Mouse (Mus musculus) urinary bladder, adult 18-20 months (tissue): Measurements from ENCODE around the gene Defb7.

Experiments
- DNase-seq, 2 experiments: peaks; one replicate each; pipeline ENCODE4 v3.0.0; 2022; ENCODE audit warnings: low spot score in 2 of 2, mixed read lengths in 2 of 2

The Defb7 gene

DNA sequence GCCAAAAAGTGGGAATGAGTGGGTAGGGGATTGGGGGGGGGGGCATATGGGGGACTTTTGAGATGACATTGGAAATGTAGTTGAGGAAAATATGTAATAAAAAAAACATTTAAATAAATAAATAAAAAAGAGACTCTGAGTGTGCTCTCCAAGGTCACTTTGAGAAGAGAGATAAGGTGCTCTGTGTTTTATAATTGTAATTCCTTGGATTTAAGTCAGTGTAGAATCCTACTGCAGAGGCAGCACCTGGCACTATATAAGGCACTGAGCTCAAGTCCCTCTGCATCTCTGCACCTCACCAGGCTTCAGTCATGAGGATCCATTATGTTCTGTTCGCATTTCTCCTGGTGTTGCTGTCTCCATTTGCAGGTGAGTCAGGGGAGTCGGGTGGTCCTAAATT, at the start of gene Defb7:
Gene Defb7, plus strand, starts transcription at position 301 of the 400 bp plus-strand sequence.
- no peak for DNase-seq

DNA sequence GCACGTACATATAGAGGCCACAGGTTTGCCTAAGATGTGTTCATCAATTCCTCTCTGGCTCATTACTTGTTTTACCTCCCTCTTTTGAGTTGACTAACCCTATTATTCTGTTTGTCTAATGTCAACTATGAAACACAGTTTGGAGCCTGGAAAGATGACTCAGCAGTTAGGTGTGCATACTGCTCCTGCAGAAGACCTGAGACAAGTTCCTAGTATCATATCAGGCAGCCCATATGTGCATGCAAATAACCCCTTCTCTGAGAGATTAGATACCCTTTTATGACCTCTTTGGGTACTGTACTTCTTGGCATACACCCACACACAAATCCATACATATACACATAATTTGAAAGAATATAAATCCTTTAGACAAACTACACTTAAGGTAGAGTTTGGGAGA, 48.5 kb upstream of the Defb7 start:
- DNase-seq: no peak

DNA sequence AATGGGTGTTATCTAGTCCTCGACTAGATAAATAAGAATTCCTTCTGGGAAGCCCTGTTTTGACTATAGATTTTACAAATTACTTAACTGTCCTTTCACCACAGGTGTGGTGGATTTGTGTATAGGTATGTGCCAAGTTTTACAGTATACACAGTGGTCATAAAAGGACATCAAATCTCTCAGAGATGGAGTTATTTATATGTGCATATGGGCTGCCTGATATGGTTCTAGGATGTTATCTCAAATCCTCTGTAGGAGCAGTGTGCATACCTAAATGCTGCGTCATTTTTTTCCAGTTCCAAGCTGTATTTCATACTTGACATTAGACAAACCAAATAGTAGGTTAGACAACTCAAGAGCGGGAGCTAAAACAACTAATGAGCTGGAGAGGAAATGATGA, 33.5 kb upstream of the Defb7 start:
- DNase-seq: no peak

GRCm38 (mm10) chr8:19469026-19469425, 25.9 kb upstream of the Defb7 start:
- DNase-seq: no peak

GRCm38 (mm10) chr8:19500524-19500923, 5.6 kb downstream of the Defb7 start:
- no peak for DNase-seq

GRCm38 (mm10) chr8:19535195-19535829, 40.4 kb downstream of the Defb7 start:
- DNase-seq: no peak

GRCm38 (mm10) chr8:19540376-19540775, 45.5 kb downstream of the Defb7 start:
- DNase-seq: no peak
